Mouse (Mus musculus) frontal cortex, adult (tissue): ENCODE measurements around the gene Gm28230.

Experiments used
- ATAC-seq: cut with Nextera tagmentation; 2 replicates; pipeline ENCODE4 v1.9.2; 2017; ENCODE audit warnings: mild to moderate bottlenecking, moderate library complexity, mixed read lengths; ENCODE audit not compliant: low TSS enrichment

Gene Gm28230

DNA sequence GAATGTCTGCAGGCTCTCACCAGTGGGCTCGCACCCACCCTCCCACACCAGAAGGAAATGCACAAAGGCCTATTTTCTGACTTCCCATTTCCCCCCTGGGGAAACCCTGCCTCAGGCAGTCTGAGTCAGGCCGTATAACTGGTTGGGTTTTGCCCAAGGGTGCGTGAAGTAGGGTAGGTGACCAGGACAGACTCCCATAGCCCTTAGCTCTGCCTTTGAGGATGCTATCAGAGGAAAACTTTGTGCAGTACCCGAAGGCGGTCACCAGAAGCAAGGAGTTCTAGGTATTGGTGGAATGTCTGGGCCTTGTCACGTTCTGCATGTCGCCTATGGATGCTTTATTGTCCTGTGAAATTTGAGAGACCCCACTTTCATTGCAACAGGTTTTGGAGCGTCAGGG, 3.6 kb upstream of the Gm28230 start:
- ATAC-seq = no peak

DNA sequence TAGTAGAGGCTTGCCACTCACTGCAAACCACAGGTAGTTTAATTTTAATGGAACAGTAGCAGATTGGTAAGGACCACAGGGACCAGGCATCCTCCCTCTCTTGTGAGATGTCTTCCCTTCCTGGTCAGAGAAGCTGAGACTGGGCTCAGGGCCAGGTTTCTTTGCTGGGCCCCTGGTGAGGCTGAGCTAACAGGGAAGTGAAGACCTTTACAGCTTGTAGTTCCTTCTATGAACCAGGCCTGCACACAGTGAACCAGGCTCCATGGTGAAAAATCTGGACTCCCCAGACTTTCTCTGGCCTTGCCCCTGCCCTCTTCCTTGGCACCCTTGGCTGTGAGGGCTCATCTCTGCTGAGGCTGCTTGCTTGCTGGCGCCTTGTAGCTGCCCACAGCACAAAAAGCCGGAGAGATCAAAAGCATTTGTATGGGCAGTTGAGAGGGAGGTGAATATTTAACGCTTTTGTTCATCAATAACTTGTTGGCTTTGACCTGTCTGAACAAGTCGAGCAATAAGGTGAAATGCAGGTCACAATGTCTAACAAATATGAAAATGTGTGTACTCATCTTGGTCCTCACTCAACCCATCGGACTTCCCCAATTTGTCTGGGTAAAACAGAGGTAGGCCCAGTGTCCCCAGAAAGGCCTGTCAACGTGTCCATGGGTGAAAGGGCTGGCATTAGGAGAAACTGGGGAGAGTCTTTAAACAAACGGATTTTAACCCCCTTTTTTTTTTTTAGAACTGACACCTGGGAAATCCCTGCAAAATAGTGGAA, 2.1 kb upstream of the Gm28230 start:
- ATAC-seq = no peak

DNA sequence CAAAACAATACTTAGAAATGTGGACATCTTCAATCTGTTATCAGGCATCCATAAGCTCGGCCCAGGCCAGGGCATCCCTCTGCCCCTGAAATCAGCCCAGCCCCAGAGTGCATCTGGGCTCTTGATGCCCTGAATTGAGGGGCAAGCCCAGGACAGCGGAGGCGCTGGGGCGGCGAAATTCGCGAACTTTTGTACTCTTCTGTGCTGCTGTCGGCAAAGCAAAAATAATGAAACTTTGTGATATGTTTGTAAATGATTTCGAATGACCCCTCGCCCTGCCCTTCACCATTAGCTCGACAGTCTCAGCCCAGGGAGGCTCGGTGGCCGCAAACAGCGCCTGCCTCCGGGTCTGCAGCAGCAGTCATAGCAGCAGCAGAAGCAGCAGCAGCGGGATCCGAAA, 1.4 kb upstream of the Gm28230 start:
- no peak for ATAC-seq

DNA sequence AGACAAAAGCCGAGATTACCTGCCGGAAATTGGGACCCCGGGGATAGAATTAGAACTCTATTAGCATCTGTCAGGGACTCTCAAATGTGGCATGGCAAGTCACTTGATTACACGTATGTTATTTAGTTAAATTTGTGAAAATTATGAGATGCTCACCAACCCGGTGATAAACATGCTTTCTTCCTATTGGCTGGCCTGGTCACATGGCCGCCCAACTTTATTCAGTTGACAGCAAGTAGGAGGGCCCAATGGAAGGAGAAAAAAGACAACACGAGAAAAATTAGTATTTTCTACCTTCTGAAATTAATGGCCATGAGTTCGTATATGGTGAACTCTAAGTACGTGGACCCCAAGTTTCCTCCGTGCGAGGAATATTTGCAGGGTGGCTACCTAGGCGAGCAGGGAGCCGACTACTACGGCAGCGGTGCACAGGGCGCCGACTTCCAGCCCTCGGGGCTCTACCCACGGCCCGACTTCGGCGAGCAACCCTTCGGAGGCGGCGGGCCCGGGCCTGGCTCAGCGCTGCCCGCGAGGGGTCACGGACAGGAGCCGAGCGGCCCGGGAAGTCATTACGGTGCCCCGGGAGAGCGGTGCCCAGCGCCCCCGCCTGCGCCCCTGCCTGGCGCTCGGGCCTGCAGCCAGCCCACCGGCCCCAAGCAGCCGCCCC, 578 bp downstream of the Gm28230 start:
- no peak for ATAC-seq

DNA sequence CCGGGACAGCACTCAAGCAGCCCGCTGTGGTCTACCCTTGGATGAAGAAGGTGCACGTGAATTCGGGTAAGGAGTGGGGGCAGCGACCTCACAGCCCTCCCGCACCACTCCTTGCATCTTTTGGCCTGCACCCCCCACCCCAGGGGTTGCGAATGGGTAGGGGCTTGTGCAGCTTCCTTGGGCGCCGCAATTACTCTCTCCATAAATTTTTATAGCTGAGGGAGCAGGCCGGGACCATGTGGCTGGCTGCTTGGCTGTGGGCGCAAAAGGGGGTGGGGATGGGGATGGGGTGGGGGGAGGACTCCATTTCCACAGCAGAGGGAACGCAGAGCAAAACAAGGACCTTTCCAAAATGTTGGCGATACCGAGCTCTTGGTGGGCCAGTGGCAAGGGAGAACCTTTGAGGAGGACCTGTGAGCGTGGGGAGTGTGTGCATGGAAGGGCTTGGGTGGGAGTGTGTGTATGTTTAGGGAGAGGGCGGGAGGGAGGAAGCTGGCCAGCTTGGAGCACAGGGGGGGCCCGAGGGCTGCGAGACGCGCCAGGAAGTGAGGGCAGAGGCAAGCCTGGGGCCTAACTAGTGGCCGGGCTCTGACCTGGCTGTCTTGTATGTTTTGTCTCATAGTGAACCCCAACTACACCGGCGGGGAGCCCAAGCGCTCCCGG, 1.2 kb downstream of the Gm28230 start:
- ATAC-seq = no peak

GRCm38 (mm10) chr2:74728303-74728680, 1.8 kb downstream of the Gm28230 start:
- ATAC-seq = no peak

- ATAC-seq = no peak
These were observed 3.8 kb downstream of the Gm28230 start for GRCm38 (mm10) chr2:74730331-74730730.

DNA sequence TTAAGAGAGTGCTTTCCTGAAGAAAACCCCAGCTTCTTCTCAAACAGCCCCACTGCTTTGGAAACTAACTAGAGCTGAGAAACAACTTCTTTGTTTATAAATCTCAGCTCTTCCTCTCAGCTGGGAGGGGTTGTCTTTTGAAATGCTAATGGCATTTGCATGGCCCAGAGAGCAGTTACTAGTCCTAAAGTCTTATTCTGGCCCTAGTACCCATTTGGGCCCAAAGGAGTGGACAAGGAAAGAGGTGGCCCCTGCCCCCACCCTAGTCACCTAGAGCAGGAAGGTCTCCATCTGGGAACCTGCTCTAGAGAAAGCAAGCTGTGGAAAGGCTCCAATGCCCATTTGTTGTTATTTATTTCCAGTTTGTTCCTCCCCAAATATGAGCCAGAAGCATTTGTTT, 4.5 kb downstream of the Gm28230 start:
- no peak for ATAC-seq

DNA sequence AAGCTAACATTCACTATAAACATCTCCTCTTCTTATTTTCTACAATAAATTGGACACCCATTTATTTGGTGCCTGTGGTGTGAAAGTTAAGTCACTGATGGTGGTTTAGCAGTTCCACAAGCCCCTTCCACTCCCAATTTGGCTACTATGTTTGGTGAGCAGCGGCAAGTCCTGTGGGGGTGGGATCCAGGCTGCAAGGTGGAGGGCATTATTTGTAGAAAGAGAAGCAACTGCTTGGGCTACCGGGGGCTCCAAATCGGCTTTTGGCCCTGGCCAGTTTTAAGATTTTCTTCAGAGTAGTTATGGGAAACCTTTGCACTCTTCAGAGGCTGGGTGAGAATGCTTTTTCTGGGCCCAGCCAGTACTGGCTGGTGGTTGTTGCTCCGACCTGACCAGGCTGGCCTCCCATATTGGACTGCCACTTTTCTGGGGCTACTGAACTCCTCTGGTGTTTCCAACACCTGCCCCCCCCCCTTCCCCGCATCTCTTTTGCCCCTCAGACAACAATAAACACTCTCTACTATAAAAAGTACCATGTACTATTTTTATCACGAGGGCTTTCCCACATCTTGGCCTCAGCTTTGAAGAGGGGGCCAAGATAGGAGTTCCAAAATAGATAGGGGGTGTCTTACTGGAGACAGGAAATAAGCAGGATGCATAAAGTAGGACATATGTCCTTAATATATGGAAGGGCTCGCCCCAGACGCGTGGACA, 5.4 kb downstream of the Gm28230 start:
- ATAC-seq = no peak

GRCm38 (mm10) chr2:74732513-74733316, 6.2 kb downstream of the Gm28230 start:
- ATAC-seq = no peak

DNA sequence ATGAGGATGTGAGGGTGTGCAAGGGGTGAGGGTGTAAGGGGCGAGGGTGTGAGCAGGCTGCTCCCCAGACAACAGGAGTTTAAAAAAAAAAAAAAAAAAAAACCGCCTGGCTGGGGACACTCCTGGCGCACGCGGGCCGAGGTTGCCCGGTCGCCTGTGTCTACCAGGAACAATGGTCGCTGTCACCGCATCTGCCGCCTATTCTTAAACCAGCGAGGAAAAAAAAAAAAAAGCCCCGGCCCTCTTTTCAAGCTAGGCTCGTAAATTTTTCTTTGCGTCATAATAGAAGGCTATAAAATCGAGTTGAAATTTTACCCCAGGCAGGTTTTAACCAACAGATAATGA, 6.8 kb downstream of the Gm28230 start:
- no peak for ATAC-seq

DNA sequence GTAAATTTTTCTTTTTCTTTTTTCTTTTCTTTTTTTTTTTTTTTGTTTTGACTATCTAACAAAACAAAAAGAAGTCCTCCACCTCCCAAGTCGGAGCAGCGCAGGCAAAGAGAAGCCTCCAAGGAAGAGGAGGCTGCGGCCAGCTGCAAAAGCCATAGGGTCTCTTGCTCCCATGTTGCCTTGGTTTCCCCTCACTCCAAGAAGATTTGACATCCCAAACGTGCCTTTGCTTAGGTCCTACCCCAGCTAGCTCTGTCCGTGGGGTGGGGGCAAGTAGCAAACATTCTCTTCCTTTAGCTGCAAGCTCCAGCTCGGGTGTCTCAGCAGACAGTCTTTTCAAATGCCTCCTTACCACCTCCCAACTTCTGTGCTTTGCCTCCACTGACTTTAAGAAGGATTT, 7.2 kb downstream of the Gm28230 start:
- no peak for ATAC-seq

- ATAC-seq = no peak
These were observed 7.9 kb downstream of the Gm28230 start for GRCm38 (mm10) chr2:74734451-74734850.

DNA sequence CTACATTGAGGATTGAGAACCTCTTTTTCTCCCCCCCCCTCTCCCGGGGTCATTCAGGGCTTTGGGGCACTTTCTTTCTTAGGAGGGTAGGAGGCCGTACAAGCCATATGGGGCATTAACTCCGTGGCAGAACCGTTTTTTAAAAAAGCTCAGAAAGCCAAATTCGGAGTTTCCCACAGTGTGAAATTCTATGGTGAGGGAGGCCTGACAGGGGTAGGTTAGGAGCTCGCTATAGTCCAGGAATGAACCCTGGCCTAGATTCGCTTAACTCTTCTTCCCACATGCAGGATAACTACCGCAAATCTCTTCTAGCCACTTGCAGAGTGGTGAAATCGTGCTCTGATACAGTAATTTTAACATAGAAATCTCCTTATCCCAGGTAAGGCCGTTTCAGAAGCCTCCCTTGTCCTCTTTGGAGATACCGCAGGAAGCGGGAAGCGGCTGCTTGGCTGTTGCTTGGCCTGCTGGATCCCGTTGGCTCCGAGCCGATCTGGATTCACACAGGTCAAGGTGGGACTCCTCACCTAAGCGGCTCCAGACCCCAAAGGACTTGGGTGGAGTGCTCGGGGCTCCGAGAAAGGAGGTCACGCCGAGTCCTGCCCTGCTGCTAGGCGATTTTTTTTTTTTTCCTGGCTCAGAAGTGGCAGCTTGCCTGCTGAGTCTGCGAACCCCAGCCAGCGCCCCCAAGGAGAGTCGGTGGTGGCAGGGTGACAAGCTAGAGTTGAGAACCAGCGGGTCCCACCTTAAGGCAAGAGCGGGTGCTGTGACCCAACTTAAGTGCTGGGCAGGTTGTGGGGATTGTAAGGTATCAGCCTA, 8.7 kb downstream of the Gm28230 start:
- ATAC-seq = no peak

- no peak for ATAC-seq
These were observed 9.5 kb downstream of the Gm28230 start for GRCm38 (mm10) chr2:74735851-74736687.

- no peak for ATAC-seq
These were observed 10.4 kb downstream of the Gm28230 start for GRCm38 (mm10) chr2:74736688-74737577.

DNA sequence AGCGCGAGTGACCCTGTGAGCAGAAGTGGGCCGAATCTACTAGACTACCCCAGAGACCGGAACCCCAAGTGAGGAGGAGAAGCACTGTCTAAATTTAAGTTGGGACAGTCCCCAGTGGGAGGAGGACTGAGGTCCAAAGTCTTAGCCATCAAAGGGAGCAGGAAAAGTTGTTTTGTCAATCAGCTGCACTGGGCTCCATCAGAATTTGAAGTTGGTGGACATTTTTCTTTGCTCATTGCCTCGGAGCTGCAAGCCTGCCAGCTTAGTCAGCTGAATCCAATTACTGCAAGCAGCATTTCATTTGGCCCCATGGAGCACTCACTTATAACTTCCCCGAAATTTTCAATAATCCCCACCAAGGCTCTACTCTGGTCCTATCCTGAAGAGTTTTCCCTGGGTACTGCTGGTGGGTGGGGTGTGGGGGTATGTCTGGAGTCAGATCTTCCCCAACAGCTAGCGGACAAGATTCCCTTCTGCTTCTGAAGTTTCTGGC, 11.1 kb downstream of the Gm28230 start:
- no peak for ATAC-seq

GRCm38 (mm10) chr2:74738623-74739475, 12.3 kb downstream of the Gm28230 start:
- no peak for ATAC-seq
